Mouse (Mus musculus) left cerebral cortex, postnatal 14 days (tissue): ENCODE results near the gene Fndc3b. TPM values are rescaled to one million over a fixed set of nuclear protein-coding genes. Genes with fewer than 3 reads are reported as not detected.

Experiments
- DNase-seq, 2 experiments: peaks; one replicate each; pipeline ENCODE4 v3.0.0; 2021 to 2022; ENCODE audit warnings: low spot score in 2 of 2, mixed read lengths in 1 of 2
- intact Hi-C: fragments of 180-260 bp; cut with DNase I; formaldehyde crosslinking; loops from one replicate; pipeline ENCODE4 v1.15.1; 2025
- total RNA-seq, 2 experiments: library from RNA; stranded (reverse); gene quantifications; 2 replicates each; pipeline ENCODE4 v1.2.3; 2021

The Fndc3b gene
- total RNA-seq, 2 experiments from 2014 or later: 23.2 to 25.2 TPM

GRCm38 (mm10) chr3:27577349-27578025 lies 133.6 kb downstream of the Fndc3b start:
- intact Hi-C loops: no loop called here
- DNase-seq: no peak

- no peak for DNase-seq
- intact Hi-C loops: loop anchor here (5.0 kb wide), 2 partner anchors 138 to 288 kb away; partner anchors contain the start of gene Fndc3b
Observed at GRCm38 (mm10) chr3:27574241-27574640, 136.9 kb downstream of the Fndc3b start.

DNA sequence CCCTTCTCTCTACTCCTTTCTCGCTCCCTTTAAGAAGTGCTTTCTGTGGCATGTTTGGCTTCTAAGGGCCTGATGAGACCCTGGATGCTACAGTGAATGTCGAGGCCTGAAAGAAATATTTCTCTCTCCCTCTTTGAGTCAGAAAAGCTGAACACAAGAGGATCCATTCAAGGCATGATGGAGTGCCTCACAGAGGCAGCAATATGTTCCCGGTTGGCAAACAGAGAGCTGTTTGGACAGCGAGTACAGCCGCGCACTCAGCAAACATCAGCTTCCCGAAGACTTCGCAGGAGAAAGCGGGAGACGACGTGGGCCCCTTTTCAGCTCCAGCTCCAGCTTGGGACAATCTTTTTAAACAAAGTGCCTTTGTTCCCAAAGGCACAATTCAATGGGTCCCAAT lies 137.6 kb downstream of the Fndc3b start:
- peak; percentile 21 to 34 for DNase-seq
- intact Hi-C loops: loop anchor here (5.0 kb wide), 2 partner anchors 139 to 289 kb away; partner anchors contain the start of gene Fndc3b

DNA sequence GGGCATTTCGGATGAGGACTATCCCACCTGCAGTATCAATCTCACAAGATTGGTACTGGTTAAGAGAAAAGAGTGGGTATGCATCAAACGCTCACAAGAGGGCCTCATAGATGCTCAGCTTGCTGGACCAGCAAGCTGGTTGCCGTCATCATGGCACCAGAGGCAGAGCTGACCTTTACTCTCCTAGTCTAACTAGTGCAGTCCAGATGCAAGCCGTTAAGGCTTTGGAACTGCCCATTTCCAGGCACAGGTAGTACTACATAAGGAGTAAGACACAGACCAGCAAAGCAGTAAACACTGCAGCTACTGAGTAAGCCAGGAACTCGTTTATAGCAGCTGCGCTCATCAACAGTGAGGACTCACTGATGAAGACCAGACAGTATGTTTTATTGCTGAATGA lies 138.8 kb downstream of the Fndc3b start:
- intact Hi-C loops: loop anchor here (5.0 kb wide), 2 partner anchors 140 to 290 kb away; partner anchors contain the start of gene Fndc3b
- DNase-seq: no peak

GRCm38 (mm10) chr3:27565314-27565713 lies 145.8 kb downstream of the Fndc3b start:
- no peak for DNase-seq
- intact Hi-C loops: no loop called here

GRCm38 (mm10) chr3:27563047-27563624 lies 148.0 kb downstream of the Fndc3b start:
- no peak for DNase-seq
- intact Hi-C loops: no loop called here

DNA sequence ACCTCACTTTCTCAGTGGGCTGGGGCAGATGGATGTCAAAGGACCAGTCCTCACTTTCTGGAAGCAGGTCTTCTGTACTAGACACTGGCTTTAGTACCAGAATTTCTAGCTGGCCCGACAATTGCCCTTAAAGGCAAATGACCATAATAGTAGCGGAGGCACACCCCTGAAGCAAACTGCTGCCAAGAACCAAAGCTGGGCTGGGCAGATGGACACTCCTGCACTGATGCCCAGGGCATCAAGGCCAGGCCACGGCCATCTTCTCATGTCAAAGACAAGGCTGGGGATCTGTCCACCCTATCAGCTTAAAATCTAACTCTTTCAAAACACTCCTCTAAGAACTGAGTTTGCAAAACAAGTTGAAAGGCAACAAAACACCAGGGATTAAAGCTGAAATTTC lies 148.6 kb downstream of the Fndc3b start:
- DNase-seq: no peak
- intact Hi-C loops: no loop called here

DNA sequence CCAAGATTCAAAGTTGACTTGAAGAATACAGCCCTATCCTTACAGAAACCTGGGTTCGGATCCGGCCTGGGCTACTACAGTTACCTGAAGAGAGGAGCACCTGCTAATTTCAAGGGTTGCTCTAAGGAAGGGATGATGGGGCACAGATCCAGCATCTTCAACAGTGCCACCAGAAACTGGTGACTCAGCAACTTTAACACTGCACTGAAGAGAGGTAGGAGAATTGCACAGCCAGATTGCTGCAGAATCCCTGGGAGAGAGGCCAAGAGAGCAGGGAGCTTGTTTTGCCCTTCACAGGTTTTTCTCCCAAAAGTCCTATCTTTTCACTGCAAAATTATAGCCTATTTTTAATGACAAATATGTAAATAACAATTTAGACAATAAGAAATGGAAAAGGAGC lies 149.2 kb downstream of the Fndc3b start:
- intact Hi-C loops: no loop called here
- DNase-seq: no peak

- intact Hi-C loops: no loop called here
- DNase-seq: no peak
Observed at GRCm38 (mm10) chr3:27559316-27559715, 151.8 kb downstream of the Fndc3b start.

DNA sequence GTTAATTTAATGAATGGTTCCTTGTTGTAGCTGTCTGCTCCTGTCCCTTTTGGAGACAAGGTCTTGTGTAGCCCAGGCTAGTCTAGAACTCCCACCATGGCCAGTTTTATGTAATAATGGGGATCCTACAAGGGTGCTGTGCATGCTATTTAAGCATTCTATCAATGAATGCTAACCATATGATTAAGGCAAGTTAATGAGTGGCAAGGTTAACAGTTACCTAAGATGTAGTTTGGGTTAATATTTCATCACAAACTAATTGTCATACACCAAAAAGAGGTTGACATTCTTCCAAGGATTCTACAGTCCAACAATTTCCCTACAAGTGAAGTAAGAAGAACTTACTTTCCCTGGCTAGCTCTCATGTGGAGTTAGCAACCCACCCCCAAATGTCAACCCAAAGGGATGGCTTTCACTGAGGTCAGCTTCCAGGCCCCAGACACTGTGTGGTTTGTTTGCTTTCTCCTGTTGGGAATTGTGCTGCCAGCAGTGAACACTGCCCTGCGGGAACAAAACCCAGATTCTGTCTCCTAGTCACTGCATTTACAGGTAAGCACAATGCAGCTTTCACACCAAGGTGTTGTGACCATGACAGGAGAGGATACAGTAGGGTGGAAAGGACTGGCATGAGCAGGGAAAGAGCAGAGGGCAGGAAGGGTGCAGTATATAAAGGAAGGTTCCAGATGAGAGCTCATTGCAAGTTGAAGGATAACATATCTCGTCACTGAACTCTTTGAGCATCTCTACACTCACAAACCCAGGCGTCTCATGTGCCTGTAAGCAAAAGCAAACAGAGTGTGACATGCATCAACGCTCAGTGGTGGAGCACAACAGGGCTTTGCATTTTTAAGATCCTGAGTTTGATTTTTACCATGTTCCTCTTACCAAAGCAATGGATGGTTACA lies 153.8 kb downstream of the Fndc3b start:
- intact Hi-C loops: no loop called here
- no peak for DNase-seq

- intact Hi-C loops: no loop called here
- no peak for DNase-seq
Observed at GRCm38 (mm10) chr3:27555401-27555940, 155.6 kb downstream of the Fndc3b start.

DNA sequence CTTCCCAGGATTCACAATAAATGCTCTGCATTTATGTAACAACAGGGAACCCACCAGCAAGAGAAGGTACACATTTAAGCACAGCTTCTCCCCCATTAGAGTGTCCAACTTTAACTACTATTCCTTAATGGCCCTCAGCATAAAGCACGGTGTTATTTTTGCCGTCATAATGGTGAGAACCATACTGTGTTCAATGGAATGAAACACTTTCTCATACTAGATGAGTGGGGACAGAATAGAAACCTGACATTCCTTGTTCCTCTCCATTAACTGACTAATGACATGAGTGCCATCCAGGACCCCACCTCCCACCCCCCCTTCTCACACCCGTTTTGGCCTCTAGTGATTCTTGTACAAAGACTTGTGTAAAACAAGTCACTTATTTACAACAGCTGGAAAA lies 156.8 kb downstream of the Fndc3b start:
- intact Hi-C loops: no loop called here
- DNase-seq: no peak

DNA sequence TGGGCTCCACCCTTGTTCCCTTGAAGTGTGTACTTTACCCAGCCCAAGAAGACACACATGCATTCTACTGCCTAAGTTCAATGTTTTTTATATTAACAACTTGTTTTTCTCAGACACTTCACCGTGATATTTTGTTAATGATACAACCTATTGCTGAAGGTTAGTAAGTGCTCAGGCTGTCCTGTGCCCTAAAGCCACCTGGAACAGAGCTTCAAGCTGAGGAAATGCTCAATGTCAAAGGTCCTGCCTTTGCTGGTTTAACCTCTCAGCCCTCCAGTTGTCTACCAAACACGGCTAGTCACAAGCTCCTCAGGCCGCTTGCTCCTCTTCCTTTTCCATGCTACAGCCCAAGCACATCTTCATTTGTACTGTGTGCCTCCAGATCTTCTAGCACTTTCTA lies 157.3 kb downstream of the Fndc3b start:
- intact Hi-C loops: no loop called here
- DNase-seq: no peak

DNA sequence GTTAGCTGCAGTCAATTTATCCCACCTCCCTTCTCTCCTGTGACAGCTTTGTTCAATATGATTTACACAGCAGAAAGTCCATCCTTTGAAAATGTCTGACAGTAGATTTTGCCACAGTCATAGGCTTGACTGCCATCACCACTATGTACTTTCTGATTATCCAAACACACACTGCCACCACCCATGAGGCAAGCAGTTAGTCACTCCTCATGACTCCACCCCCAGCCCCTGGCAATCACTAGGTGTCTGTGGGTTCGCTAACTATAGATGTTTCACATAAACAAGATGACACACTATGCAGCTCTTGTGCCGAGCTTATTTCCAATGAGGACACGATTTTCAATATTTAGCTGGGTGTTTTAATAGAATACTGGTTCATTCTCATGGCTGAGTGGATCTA lies 160.1 kb downstream of the Fndc3b start:
- intact Hi-C loops: no loop called here
- peak in 1 of 2 experiments; percentile 20 for DNase-seq

DNA sequence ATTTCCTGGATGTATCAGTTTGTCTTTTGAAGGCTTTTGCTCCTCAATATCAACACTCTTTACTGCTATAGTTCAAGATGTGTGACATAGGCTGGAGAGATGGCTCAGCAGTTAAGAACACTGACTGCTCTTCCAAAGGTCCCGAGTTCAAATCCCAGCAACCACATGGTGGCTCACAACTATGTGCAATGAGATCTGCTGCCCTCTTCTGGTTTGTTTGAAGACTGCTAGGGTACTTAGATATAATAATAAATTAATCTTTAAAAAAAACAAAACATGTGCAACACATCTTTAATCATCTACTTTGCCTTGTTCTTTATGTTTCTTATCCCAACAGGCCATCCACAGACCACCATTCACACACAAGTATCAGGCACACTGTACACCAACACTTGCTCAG lies 160.7 kb downstream of the Fndc3b start:
- no peak for DNase-seq
- intact Hi-C loops: no loop called here

GRCm38 (mm10) chr3:27545651-27546050 lies 165.5 kb downstream of the Fndc3b start:
- no peak for DNase-seq
- intact Hi-C loops: no loop called here

DNA sequence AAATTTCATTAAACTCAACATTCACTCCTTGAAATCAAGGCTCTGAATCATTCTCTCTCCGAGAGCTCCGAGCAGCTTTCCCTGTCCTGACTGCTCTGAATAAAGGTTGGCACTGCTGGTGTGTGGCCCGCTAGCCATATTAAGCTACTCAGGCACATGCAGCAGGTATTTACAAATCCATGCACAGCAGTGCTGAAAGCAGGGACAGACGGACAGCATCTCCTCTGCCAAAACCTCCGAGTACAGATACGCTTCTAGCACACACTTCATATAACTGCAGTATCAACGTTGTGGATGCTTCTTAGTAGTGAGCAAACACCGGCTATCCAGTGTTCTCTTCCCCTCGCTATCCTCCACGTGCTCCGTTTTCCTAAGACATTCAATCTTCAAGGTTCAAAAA lies 167.0 kb downstream of the Fndc3b start:
- intact Hi-C loops: no loop called here
- no peak for DNase-seq

GRCm38 (mm10) chr3:27541841-27542240 lies 169.3 kb downstream of the Fndc3b start:
- intact Hi-C loops: no loop called here
- DNase-seq: no peak

DNA sequence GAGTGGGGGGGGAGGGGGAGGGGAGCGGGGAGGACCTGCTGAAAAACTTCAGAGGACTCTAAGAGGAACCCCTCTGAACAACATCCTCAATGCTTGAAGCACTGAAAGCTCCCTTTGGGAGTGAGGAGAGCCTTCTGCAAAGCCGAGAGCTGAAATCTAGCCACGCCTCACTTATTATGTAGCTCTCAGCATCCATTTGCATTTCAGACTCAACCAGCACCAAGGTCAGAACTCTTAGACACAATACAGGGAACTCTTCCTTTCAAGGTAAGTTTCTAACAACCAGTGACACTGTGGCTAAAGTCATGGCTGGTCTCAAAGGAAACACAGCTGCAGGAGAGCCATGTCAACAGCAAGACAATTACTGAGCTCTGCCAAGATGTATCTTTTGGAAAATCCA lies 169.9 kb downstream of the Fndc3b start:
- no peak for DNase-seq
- intact Hi-C loops: no loop called here

DNA sequence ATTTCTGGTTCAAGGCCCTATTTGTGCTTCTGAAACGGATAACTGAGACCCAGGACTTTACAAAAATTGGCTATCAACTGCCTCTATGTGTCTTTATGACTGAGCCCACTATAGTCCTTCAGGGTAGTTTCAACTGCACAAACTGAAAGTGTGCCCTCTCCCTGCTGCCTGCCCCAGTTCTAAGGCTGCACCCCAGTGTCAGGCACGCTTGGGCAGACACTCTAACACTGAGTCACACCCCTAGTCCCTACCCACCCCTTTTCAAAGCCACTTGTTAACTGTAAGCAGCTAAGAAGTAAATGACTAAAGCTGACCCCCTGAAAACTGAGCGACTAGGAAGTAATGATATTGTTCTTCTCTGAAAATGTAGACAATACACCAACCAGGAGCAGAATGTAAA lies 176.9 kb downstream of the Fndc3b start:
- no peak for DNase-seq
- intact Hi-C loops: no loop called here
